Mouse (Mus musculus): Measurements from ENCODE around the gene Ramp1. TPM values are rescaled to one million over a fixed set of nuclear protein-coding genes. Genes with fewer than 3 reads are reported as not detected.

The Ramp1 gene
- polyA plus RNA-seq, 1 experiment: 3.1 TPM

DNA sequence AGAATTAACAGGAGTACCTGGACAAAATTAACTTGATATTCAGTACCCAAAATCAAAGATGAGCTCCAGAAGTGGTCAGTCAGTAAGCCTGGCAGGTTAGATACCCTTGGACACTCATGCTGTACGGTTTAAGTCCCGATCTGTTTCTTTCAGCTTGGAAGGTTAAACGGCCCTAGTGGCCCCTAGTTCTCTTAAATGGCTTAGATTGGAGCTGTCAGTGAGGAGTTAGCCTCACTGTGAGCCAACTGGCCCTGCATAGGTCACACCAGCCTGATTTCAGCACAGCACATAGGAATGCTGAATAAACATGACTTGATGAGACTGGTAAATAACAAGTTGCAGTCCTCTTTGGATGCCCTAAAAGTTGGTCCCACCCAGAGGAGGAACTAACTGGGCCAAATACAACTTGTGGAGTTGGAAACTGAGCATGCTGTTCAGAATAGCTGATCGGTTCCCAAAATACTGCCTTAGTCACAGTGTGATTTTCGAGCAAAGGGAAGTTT is 71.6 kb downstream of the Ramp1 start:
- Histone ChIP-seq H3K79me2 (ENCODE audit: control insufficient read depth, insufficient read depth) (peaks cover 65% of the 10 kb centered on the region), H3ac (ENCODE audit: control insufficient read depth, insufficient read length) (peak overlapping the region; percentile 96), H3K4me3 (peak overlapping the region; percentile 68), H3K27me3 (ENCODE audit: control insufficient read depth, insufficient read depth, insufficient read length) (no peaks in the 10 kb centered on the region), H3K4me2 (ENCODE audit: low read depth) (peak overlapping the region; percentile 92), H3K36me3 (ENCODE audit: control insufficient read depth, insufficient read depth) (no peaks in the 10 kb centered on the region)
- TF ChIP-seq MAX (IDR thresholded peaks at IDR 0.05; ENCODE audit: low read depth) (no peak), TCF3 (IDR thresholded peaks at IDR 0.05; ENCODE audit: insufficient read length, low read depth) (no peak), SRF (IDR thresholded peaks at IDR 0.05; ENCODE audit: control insufficient read depth, insufficient read length, low read depth) (no peak), POLR2A (IDR thresholded peaks at IDR 0.05; ENCODE audit: insufficient read length, low read depth) (no peak), MYOG (IDR thresholded peaks at IDR 0.05; ENCODE audit: control insufficient read depth in 1 of 3, insufficient read depth in 1 of 3, insufficient read length in 2 of 3, low read depth in 2 of 3) (no peak), TCF12 (IDR thresholded peaks at IDR 0.05; ENCODE audit: insufficient read depth, poor library complexity, severe bottlenecking) (no peak), POLR2AphosphoS2 (IDR thresholded peaks at IDR 0.05; ENCODE audit: insufficient read length, low read depth) (no peak), MYOD1 (IDR thresholded peaks at IDR 0.05; ENCODE audit: control insufficient read depth in 1 of 3, insufficient read length in 2 of 3, low read depth in 2 of 3) (no peak), E2F4 (IDR thresholded peaks at IDR 0.05; ENCODE audit: insufficient read depth) (no peak), USF1 (IDR thresholded peaks at IDR 0.05; ENCODE audit: low read depth) (no peak), REST (IDR thresholded peaks at IDR 0.05; ENCODE audit: insufficient read depth, insufficient read length) (no peak), CEBPB (IDR thresholded peaks at IDR 0.05; ENCODE audit: insufficient read depth, poor library complexity, severe bottlenecking) (no peak)

DNA sequence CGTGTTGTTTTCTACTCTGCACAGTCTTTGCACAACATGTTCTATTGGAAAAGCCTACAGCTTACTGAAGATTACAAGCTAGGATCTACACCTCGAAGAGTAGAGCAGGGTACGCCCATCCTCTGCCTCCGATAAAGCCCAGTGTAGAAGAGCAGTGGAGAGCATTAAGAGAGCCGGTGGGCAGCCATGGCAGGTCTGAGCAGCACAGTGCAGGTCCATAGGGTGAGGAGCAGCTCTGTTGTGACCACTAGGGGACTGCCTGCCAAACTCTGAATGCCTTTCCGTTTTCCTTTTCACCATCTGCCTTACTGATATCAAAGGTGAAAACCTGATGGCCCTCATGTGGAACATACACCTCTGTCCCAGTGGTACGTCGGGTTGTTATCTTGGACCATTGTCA is 72.3 kb downstream of the Ramp1 start:
- TF ChIP-seq MYOD1 (IDR thresholded peaks at IDR 0.05; ENCODE audit: control insufficient read depth in 1 of 3, insufficient read length in 2 of 3, low read depth in 2 of 3) (no peak), TCF3 (IDR thresholded peaks at IDR 0.05; ENCODE audit: insufficient read length, low read depth) (no peak), E2F4 (IDR thresholded peaks at IDR 0.05; ENCODE audit: insufficient read depth) (no peak), CEBPB (IDR thresholded peaks at IDR 0.05; ENCODE audit: insufficient read depth, poor library complexity, severe bottlenecking) (no peak), POLR2A (IDR thresholded peaks at IDR 0.05; ENCODE audit: insufficient read length, low read depth) (no peak), POLR2AphosphoS2 (IDR thresholded peaks at IDR 0.05; ENCODE audit: insufficient read length, low read depth) (no peak), REST (IDR thresholded peaks at IDR 0.05; ENCODE audit: insufficient read depth, insufficient read length) (no peak), TCF12 (IDR thresholded peaks at IDR 0.05; ENCODE audit: insufficient read depth, poor library complexity, severe bottlenecking) (no peak), USF1 (IDR thresholded peaks at IDR 0.05; ENCODE audit: low read depth) (no peak), MAX (IDR thresholded peaks at IDR 0.05; ENCODE audit: low read depth) (no peak), MYOG (IDR thresholded peaks at IDR 0.05; ENCODE audit: control insufficient read depth in 1 of 3, insufficient read depth in 1 of 3, insufficient read length in 2 of 3, low read depth in 2 of 3) (no peak), SRF (IDR thresholded peaks at IDR 0.05; ENCODE audit: control insufficient read depth, insufficient read length, low read depth) (no peak)
- Histone ChIP-seq H3K4me2 (ENCODE audit: low read depth) (peak overlapping the region; percentile 92), H3K36me3 (ENCODE audit: control insufficient read depth, insufficient read depth) (no peaks in the 10 kb centered on the region), H3K79me2 (ENCODE audit: control insufficient read depth, insufficient read depth) (peaks cover 72% of the 10 kb centered on the region), H3K4me3 (peak overlapping the region; percentile 68), H3K27me3 (ENCODE audit: control insufficient read depth, insufficient read depth, insufficient read length) (no peaks in the 10 kb centered on the region), H3ac (ENCODE audit: control insufficient read depth, insufficient read length) (no peak overlapping the region)

GRCm38 (mm10) chr1:91257918-91258317 is 78.3 kb downstream of the Ramp1 start:
- peaks cover 100% of the 10 kb centered on the region for H3K79me2 ChIP-seq (ENCODE audit: control insufficient read depth, insufficient read depth)
- no peak overlapping the region for H3ac ChIP-seq (ENCODE audit: control insufficient read depth, insufficient read length)
- no peaks in the 10 kb centered on the region for H3K27me3 ChIP-seq (ENCODE audit: control insufficient read depth, insufficient read depth, insufficient read length)
- no peak overlapping the region for H3K4me3 ChIP-seq
- H3K4me2 ChIP-seq (ENCODE audit: low read depth): no peak overlapping the region
- H3K36me3 ChIP-seq (ENCODE audit: control insufficient read depth, insufficient read depth): no peaks in the 10 kb centered on the region
- no peak for TF ChIP-seq MAX (IDR thresholded peaks at IDR 0.05; ENCODE audit: low read depth)

GRCm38 (mm10) chr1:91259794-91260193 is 80.2 kb downstream of the Ramp1 start:
- TF ChIP-seq MYOD1 (IDR thresholded peaks at IDR 0.05; ENCODE audit: control insufficient read depth in 1 of 3, insufficient read length in 2 of 3, low read depth in 2 of 3) (no peak), USF1 (IDR thresholded peaks at IDR 0.05; ENCODE audit: low read depth) (no peak), POLR2A (IDR thresholded peaks at IDR 0.05; ENCODE audit: insufficient read length, low read depth) (no peak)
- peaks cover 92% of the 10 kb centered on the region for H3K79me2 ChIP-seq (ENCODE audit: control insufficient read depth, insufficient read depth)
- no peaks in the 10 kb centered on the region for H3K36me3 ChIP-seq (ENCODE audit: control insufficient read depth, insufficient read depth)
- no peaks in the 10 kb centered on the region for H3K27me3 ChIP-seq (ENCODE audit: control insufficient read depth, insufficient read depth, insufficient read length)
- H3K4me3 ChIP-seq: no peak overlapping the region
- no peak overlapping the region for H3K4me2 ChIP-seq (ENCODE audit: low read depth)
- no peak overlapping the region for H3ac ChIP-seq (ENCODE audit: control insufficient read depth, insufficient read length)

DNA sequence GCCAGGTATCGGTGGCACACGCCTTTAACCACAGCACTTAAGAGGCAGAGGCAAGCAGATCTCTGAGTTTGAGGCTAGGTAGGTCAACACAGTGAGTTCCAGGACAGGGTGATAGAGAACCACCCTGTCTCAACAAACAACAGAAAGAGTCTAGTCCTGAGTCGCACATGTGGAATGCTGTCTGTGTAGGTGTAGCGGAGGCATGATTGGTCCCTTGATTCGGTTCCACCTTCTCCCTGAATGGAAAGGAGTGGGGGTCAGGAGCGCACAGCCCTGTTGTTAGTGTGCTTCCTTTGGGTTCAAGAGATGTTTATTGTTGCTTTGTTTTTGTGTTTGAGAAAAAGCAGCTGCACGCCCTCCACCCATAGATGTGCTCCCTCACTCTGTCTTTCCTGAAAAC is 82.9 kb downstream of the Ramp1 start:
- no peak for TF ChIP-seq MYOG (IDR thresholded peaks at IDR 0.05; ENCODE audit: control insufficient read depth in 1 of 3, insufficient read depth in 1 of 3, insufficient read length in 2 of 3, low read depth in 2 of 3)
- TF ChIP-seq MYOD1 (IDR thresholded peaks at IDR 0.05; ENCODE audit: control insufficient read depth in 1 of 3, insufficient read length in 2 of 3, low read depth in 2 of 3): no peak
- no peak for TF ChIP-seq POLR2A (IDR thresholded peaks at IDR 0.05; ENCODE audit: insufficient read length, low read depth)
- TF ChIP-seq MAX (IDR thresholded peaks at IDR 0.05; ENCODE audit: low read depth): no peak
- TF ChIP-seq POLR2AphosphoS2 (IDR thresholded peaks at IDR 0.05; ENCODE audit: insufficient read length, low read depth): no peak
- TF ChIP-seq SRF (IDR thresholded peaks at IDR 0.05; ENCODE audit: control insufficient read depth, insufficient read length, low read depth): no peak
- no peak for TF ChIP-seq REST (IDR thresholded peaks at IDR 0.05; ENCODE audit: insufficient read depth, insufficient read length)
- TF ChIP-seq TCF3 (IDR thresholded peaks at IDR 0.05; ENCODE audit: insufficient read length, low read depth): no peak
- TF ChIP-seq E2F4 (IDR thresholded peaks at IDR 0.05; ENCODE audit: insufficient read depth): no peak
- Histone ChIP-seq H3K27me3 (ENCODE audit: control insufficient read depth, insufficient read depth, insufficient read length) (no peaks in the 10 kb centered on the region), H3ac (ENCODE audit: control insufficient read depth, insufficient read length) (no peak overlapping the region), H3K36me3 (ENCODE audit: control insufficient read depth, insufficient read depth) (peaks cover 4% of the 10 kb centered on the region), H3K79me2 (ENCODE audit: control insufficient read depth, insufficient read depth) (peaks cover 82% of the 10 kb centered on the region), H3K4me2 (ENCODE audit: low read depth) (no peak overlapping the region), H3K4me3 (no peak overlapping the region)
